Comparison of ENCODE assay signal across 8 mouse cellular contexts in the genomic region with DNA sequence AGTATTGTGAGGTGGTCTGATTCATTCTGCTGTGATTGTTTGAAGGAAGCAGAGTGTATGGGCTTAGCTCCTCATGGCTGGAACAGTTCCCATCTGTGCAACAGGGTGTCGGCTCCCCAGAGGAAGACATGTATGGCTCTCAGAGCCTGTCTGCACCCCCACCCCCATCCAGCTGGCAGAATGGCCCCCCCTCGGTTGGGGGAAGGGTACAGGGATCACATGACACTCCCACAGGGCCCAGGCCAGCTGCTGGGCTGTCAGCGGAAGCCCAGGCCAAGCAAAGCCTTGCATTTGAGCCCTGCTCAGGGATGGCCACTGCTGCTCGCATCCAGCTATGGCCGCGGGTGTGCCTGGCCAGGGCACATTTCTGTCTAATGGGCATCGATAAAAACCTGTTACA. TPM values are rescaled to one million over a fixed set of nuclear protein-coding genes. Genes with fewer than 3 reads are reported as not detected.
DNase-seq lines count a peak whose midpoint lies in the region; ATAC-seq lines count a peak whose summit lies in the region.

No protein-coding gene starts in this region.

- WGBS in liver, embryonic 13.5 days (ENCODE audit: insufficient replicate concordance): 63% methylated on average over 7 of the region's 7 CpGs
- 54% methylated on average over 7 of the region's 7 CpGs for WGBS in liver, embryonic 12.5 days (ENCODE audit: insufficient replicate concordance)
- WGBS in hindbrain, embryonic 15.5 days: 27% methylated on average over 7 of the region's 7 CpGs
- WGBS in limb, embryonic 11.5 days: 50% methylated on average over 7 of the region's 7 CpGs
- WGBS in neural tube, embryonic 11.5 days: 43% methylated on average over 7 of the region's 7 CpGs

- no peaks in the 10 kb centered on the region for H3K36me3 ChIP-seq in liver, embryonic 13.5 days
- H3K36me3 ChIP-seq in liver, embryonic 12.5 days: no peaks in the 10 kb centered on the region
- peaks cover 22% of the 10 kb centered on the region for H3K36me3 ChIP-seq in hindbrain, embryonic 15.5 days
- peaks cover 12% of the 10 kb centered on the region; the same call in 1 of the 2 replicates for H3K36me3 ChIP-seq in limb, embryonic 11.5 days (ENCODE audit: control insufficient read depth, insufficient read depth, low read length)
- peaks cover 7% of the 10 kb centered on the region for H3K36me3 ChIP-seq in neural tube, embryonic 11.5 days (ENCODE audit: control insufficient read depth, insufficient read depth, low read length)

- no peak for ATAC-seq in liver, embryonic 13.5 days (ENCODE audit: low read depth)
- no peak for ATAC-seq in liver, embryonic 12.5 days
- ATAC-seq in hindbrain, embryonic 15.5 days (ENCODE audit: low FRiP score, low read depth): peak; percentile 49
- peak; percentile 20 for ATAC-seq in limb, embryonic 11.5 days (ENCODE audit: insufficient number of reproducible peaks, low FRiP score, low TSS enrichment, low read depth)
- peak; percentile 63; the same call in 1 of the 2 replicates for ATAC-seq in neural tube, embryonic 11.5 days (ENCODE audit: insufficient read depth, low FRiP score, low TSS enrichment)

- no peak for DNase-seq in liver, embryonic 13.5 days
- DNase-seq in cerebellum, postnatal 25 days: peak; percentile 57 to 71
- DNase-seq in gastrocnemius, postnatal 10 days: peak; percentile 81
- DNase-seq in limb, embryonic 11.5 days (ENCODE audit: low spot score): peak; percentile 60
- DNase-seq in neural tube, embryonic 11.5 days (ENCODE audit: low spot score): peak; percentile 60
- DNase-seq in c-Kit-positive CD71-positive TER-119-positive erythroid progenitor cells, embryonic 14.5 days (ENCODE audit: low spot score): no peak

- peaks cover 31% of the 10 kb centered on the region for H3K4me1 ChIP-seq in liver, embryonic 13.5 days (replicated peaks)
- H3K4me1 ChIP-seq in liver, embryonic 12.5 days: peaks cover 18% of the 10 kb centered on the region
- H3K4me1 ChIP-seq in hindbrain, embryonic 15.5 days (replicated peaks): peaks cover 67% of the 10 kb centered on the region
- peaks cover 46% of the 10 kb centered on the region for H3K4me1 ChIP-seq in limb, embryonic 11.5 days (ENCODE audit: control insufficient read depth, insufficient read depth, low read length)
- peaks cover 54% of the 10 kb centered on the region for H3K4me1 ChIP-seq in neural tube, embryonic 11.5 days (ENCODE audit: control insufficient read depth, insufficient read depth, low read length)

- no peaks in the 10 kb centered on the region for H3K9me3 ChIP-seq in liver, embryonic 13.5 days (replicated peaks)
- H3K9me3 ChIP-seq in liver, embryonic 12.5 days (replicated peaks): no peaks in the 10 kb centered on the region
- no peaks in the 10 kb centered on the region for H3K9me3 ChIP-seq in hindbrain, embryonic 15.5 days
- H3K9me3 ChIP-seq in limb, embryonic 11.5 days (ENCODE audit: control insufficient read depth, low read length): no peaks in the 10 kb centered on the region
- H3K9me3 ChIP-seq in neural tube, embryonic 11.5 days (ENCODE audit: control insufficient read depth, low read length): no peaks in the 10 kb centered on the region

- H3K4me2 ChIP-seq in liver, embryonic 13.5 days: no peak overlapping the region
- H3K4me2 ChIP-seq in liver, embryonic 12.5 days: no peak overlapping the region
- H3K4me2 ChIP-seq in hindbrain, embryonic 15.5 days: no peak overlapping the region
- H3K4me2 ChIP-seq in limb, embryonic 11.5 days (ENCODE audit: low read depth, severe bottlenecking): no peak overlapping the region
- H3K4me2 ChIP-seq in neural tube, embryonic 11.5 days (ENCODE audit: low read depth): no peak overlapping the region

- no peak overlapping the region for H3K4me3 ChIP-seq in liver, embryonic 13.5 days (replicated peaks)
- H3K4me3 ChIP-seq in liver, embryonic 12.5 days: no peak overlapping the region
- no peak overlapping the region for H3K4me3 ChIP-seq in hindbrain, embryonic 15.5 days
- no peak overlapping the region for H3K4me3 ChIP-seq in limb, embryonic 11.5 days (ENCODE audit: low read depth, low read length)
- no peak overlapping the region for H3K4me3 ChIP-seq in neural tube, embryonic 11.5 days (ENCODE audit: low read depth, low read length)

- H3K27me3 ChIP-seq in liver, embryonic 13.5 days: peaks cover 7% of the 10 kb centered on the region
- H3K27me3 ChIP-seq in liver, embryonic 12.5 days (replicated peaks): peaks cover 16% of the 10 kb centered on the region
- H3K27me3 ChIP-seq in hindbrain, embryonic 15.5 days: no peaks in the 10 kb centered on the region
- no peaks in the 10 kb centered on the region for H3K27me3 ChIP-seq in limb, embryonic 11.5 days (ENCODE audit: control insufficient read depth, insufficient read depth, low read length)
- H3K27me3 ChIP-seq in neural tube, embryonic 11.5 days (ENCODE audit: control insufficient read depth, insufficient read depth, low read length): no peaks in the 10 kb centered on the region

- no peak overlapping the region for H3K9ac ChIP-seq in liver, embryonic 13.5 days
- no peak overlapping the region for H3K9ac ChIP-seq in liver, embryonic 12.5 days
- H3K9ac ChIP-seq in hindbrain, embryonic 15.5 days: peak overlapping the region; percentile 16; the same call in 1 of the 2 replicates
- peak overlapping the region; percentile 19; the same call in 1 of the 2 replicates for H3K9ac ChIP-seq in limb, embryonic 11.5 days (ENCODE audit: low read length)
- no peak overlapping the region for H3K9ac ChIP-seq in neural tube, embryonic 11.5 days (ENCODE audit: low read length)

- 0 out of 2 replicates have a peak overlapping the region, but pooled peaks have one; percentile 49 for H3K27ac ChIP-seq in liver, embryonic 13.5 days
- H3K27ac ChIP-seq in liver, embryonic 12.5 days: no peak overlapping the region
- H3K27ac ChIP-seq in hindbrain, embryonic 15.5 days (replicated peaks): peak overlapping the region; percentile 80
- H3K27ac ChIP-seq in limb, embryonic 11.5 days (replicated peaks; ENCODE audit: low read depth, low read length): peak overlapping the region; percentile 79
- peak overlapping the region; percentile 74 for H3K27ac ChIP-seq in neural tube, embryonic 11.5 days (ENCODE audit: low read depth, low read length)

RNA-seq across cellular contexts. Expression of gene Cel, which starts 24.0 kb away (rescaled TPM):
- polyA plus RNA-seq in liver, embryonic 13.5 days (2015; fragmentation: Nextera tagmentation; extraction: Ambion mirVana): 0.05 and 0.34 TPM in 2 replicates
- not detected in 2 replicates for polyA plus RNA-seq in liver, embryonic 12.5 days (2016; fragmentation: Nextera tagmentation; extraction: Ambion mirVana)
- not detected for total RNA-seq in gastrocnemius, postnatal 10 days (2021)
- polyA plus RNA-seq in hindbrain, embryonic 15.5 days (2015; fragmentation: Nextera tagmentation; extraction: Ambion mirVana): 0.14 and 0.22 TPM in 2 replicates
- not detected in 2 replicates for polyA plus RNA-seq in limb, embryonic 11.5 days (2014; fragmentation: Nextera tagmentation; extraction: Ambion mirVana)
- not detected in 2 replicates for polyA plus RNA-seq in neural tube, embryonic 11.5 days (2014; fragmentation: Nextera tagmentation; extraction: Ambion mirVana)

RNA-seq across cellular contexts. Expression of gene Ralgds, which starts 26.3 kb away (rescaled TPM):
- polyA plus RNA-seq in liver, embryonic 13.5 days (2015; fragmentation: Nextera tagmentation; extraction: Ambion mirVana): 1.7 and 2.5 TPM in 2 replicates
- polyA plus RNA-seq in liver, embryonic 12.5 days (2016; fragmentation: Nextera tagmentation; extraction: Ambion mirVana): 4.3 and 5.5 TPM in 2 replicates
- total RNA-seq in gastrocnemius, postnatal 10 days (2021): 10 to 100 TPM; 33.1 to 43.9 TPM
- polyA plus RNA-seq in hindbrain, embryonic 15.5 days (2015; fragmentation: Nextera tagmentation; extraction: Ambion mirVana): 90.6 and 93.2 TPM in 2 replicates
- 37.3 and 43.1 TPM in 2 replicates for polyA plus RNA-seq in limb, embryonic 11.5 days (2014; fragmentation: Nextera tagmentation; extraction: Ambion mirVana)
- 62.8 and 86.7 TPM in 2 replicates for polyA plus RNA-seq in neural tube, embryonic 11.5 days (2014; fragmentation: Nextera tagmentation; extraction: Ambion mirVana)

RNA-seq across cellular contexts. Expression of gene Gm10134, which starts 33.3 kb away (rescaled TPM):
- polyA plus RNA-seq in liver, embryonic 13.5 days (2015; fragmentation: Nextera tagmentation; extraction: Ambion mirVana): 0.52 and 1.1 TPM in 2 replicates
- 0.64 and 0.71 TPM in 2 replicates for polyA plus RNA-seq in liver, embryonic 12.5 days (2016; fragmentation: Nextera tagmentation; extraction: Ambion mirVana)
- total RNA-seq in gastrocnemius, postnatal 10 days (2021): 1 to 10 TPM in 1 of 2 experiments, not detected in 1; 2.0 TPM
- polyA plus RNA-seq in hindbrain, embryonic 15.5 days (2015; fragmentation: Nextera tagmentation; extraction: Ambion mirVana): 2.6 and 2.7 TPM in 2 replicates
- polyA plus RNA-seq in limb, embryonic 11.5 days (2014; fragmentation: Nextera tagmentation; extraction: Ambion mirVana): not detected in 2 replicates
- polyA plus RNA-seq in neural tube, embryonic 11.5 days (2014; fragmentation: Nextera tagmentation; extraction: Ambion mirVana): 1.0 TPM in 1 of 2 replicates, not detected in the other

RNA-seq across cellular contexts. Expression of gene Gbgt1, which starts 42.5 kb away (rescaled TPM):
- 0.36 and 0.44 TPM in 2 replicates for polyA plus RNA-seq in liver, embryonic 13.5 days (2015; fragmentation: Nextera tagmentation; extraction: Ambion mirVana)
- polyA plus RNA-seq in liver, embryonic 12.5 days (2016; fragmentation: Nextera tagmentation; extraction: Ambion mirVana): 0.37 and 0.39 TPM in 2 replicates
- 1 to 10 TPM; 1.9 to 3.5 TPM for total RNA-seq in gastrocnemius, postnatal 10 days (2021)
- 1.1 and 2.2 TPM in 2 replicates for polyA plus RNA-seq in hindbrain, embryonic 15.5 days (2015; fragmentation: Nextera tagmentation; extraction: Ambion mirVana)
- not detected in 2 replicates for polyA plus RNA-seq in limb, embryonic 11.5 days (2014; fragmentation: Nextera tagmentation; extraction: Ambion mirVana)
- polyA plus RNA-seq in neural tube, embryonic 11.5 days (2014; fragmentation: Nextera tagmentation; extraction: Ambion mirVana): 0.82 TPM in 1 of 2 replicates, not detected in the other

RNA-seq across cellular contexts. Expression of gene Gtf3c5, which starts 44.3 kb away (rescaled TPM):
- polyA plus RNA-seq in liver, embryonic 13.5 days (2015; fragmentation: Nextera tagmentation; extraction: Ambion mirVana): 16.9 and 19.3 TPM in 2 replicates
- polyA plus RNA-seq in liver, embryonic 12.5 days (2016; fragmentation: Nextera tagmentation; extraction: Ambion mirVana): 24.9 and 26.3 TPM in 2 replicates
- total RNA-seq in gastrocnemius, postnatal 10 days (2021): 10 to 100 TPM in 1 of 2 experiments, 1 to 10 TPM in 1; 9.1 to 10.2 TPM
- polyA plus RNA-seq in hindbrain, embryonic 15.5 days (2015; fragmentation: Nextera tagmentation; extraction: Ambion mirVana): 41.6 and 42.8 TPM in 2 replicates
- polyA plus RNA-seq in limb, embryonic 11.5 days (2014; fragmentation: Nextera tagmentation; extraction: Ambion mirVana): 48.6 and 48.9 TPM in 2 replicates
- polyA plus RNA-seq in neural tube, embryonic 11.5 days (2014; fragmentation: Nextera tagmentation; extraction: Ambion mirVana): 39.7 and 43.8 TPM in 2 replicates

Comparison
In these comparisons a context has a peak if more than half of its experiments do, and no peak if none do; other contexts are left out.
1. ATAC-seq: peak in hindbrain, embryonic 15.5 days (single experiment), limb, embryonic 11.5 days (single experiment) and neural tube, embryonic 11.5 days (single experiment); none in liver, embryonic 13.5 days (single experiment) and liver, embryonic 12.5 days (single experiment).
2. DNase-seq: peak in cerebellum, postnatal 25 days (2 of 2), gastrocnemius, postnatal 10 days (single experiment), limb, embryonic 11.5 days (single experiment) and neural tube, embryonic 11.5 days (single experiment); none in liver, embryonic 13.5 days (single experiment) and c-Kit-positive CD71-positive TER-119-positive erythroid progenitor cells, embryonic 14.5 days (single experiment).
3. H3K9ac ChIP-seq: peak in hindbrain, embryonic 15.5 days (single experiment) and limb, embryonic 11.5 days (single experiment); none in liver, embryonic 13.5 days (single experiment), liver, embryonic 12.5 days (single experiment) and neural tube, embryonic 11.5 days (single experiment).